Mouse (Mus musculus) lung, postnatal 0 days (tissue): ENCODE measurements around the gene Slc16a6. TPM values are rescaled to one million over a fixed set of nuclear protein-coding genes. Genes with fewer than 3 reads are reported as not detected.

Experiments
- ATAC-seq: fragments of 200-750 bp; cut with Nextera tagmentation; 2 replicates; pipeline ENCODE4 v1.8.0; 2017; ENCODE audit warnings: moderate library complexity
- DNase-seq: peaks from one replicate; pipeline ENCODE4 v3.0.0-alpha.2; 2016; ENCODE audit warnings: low spot score
- H3K27ac ChIP-seq: fragments of 300-500 bp; sonication (generic); 2 replicates; pipeline ENCODE4 v1.5.1; 2014; ENCODE audit warnings: antibody characterized with exemption, mild to moderate bottlenecking, low read length, mixed read lengths
- H3K27me3 ChIP-seq: fragments of 300-500 bp; sonication (generic); replicated peaks from 2 replicates; pipeline ENCODE4 v1.6.1; 2014; ENCODE audit warnings: low read length, mixed read lengths; ENCODE audit not compliant: insufficient read depth
- H3K36me3 ChIP-seq: fragments of 300-500 bp; sonication (generic); 2 replicates; pipeline ENCODE4 v1.6.1; 2014; ENCODE audit warnings: low read length, mixed read lengths; ENCODE audit not compliant: insufficient read depth
- H3K4me1 ChIP-seq: fragments of 300-500 bp; sonication (generic); 2 replicates; pipeline ENCODE4 v1.6.1; 2014; ENCODE audit warnings: antibody characterized with exemption, low read depth, low read length, mixed read lengths; ENCODE audit not compliant: insufficient read depth
- H3K4me2 ChIP-seq: fragments of 300-500 bp; sonication (generic); replicated peaks from 2 replicates; pipeline ENCODE4 v1.6.1; 2014; ENCODE audit warnings: low read depth, mild to moderate bottlenecking, low read length, moderate library complexity, mixed read lengths
- H3K4me3 ChIP-seq: fragments of 300-500 bp; sonication (generic); 2 replicates; pipeline ENCODE4 v1.5.1; 2014; ENCODE audit warnings: low read depth, low read length
- H3K9ac ChIP-seq: fragments of 300-500 bp; sonication (generic); replicated peaks from 2 replicates; pipeline ENCODE4 v1.6.1; 2014; ENCODE audit warnings: low read depth, mild to moderate bottlenecking
- H3K9me3 ChIP-seq: fragments of 300-500 bp; sonication (generic); 2 replicates; pipeline ENCODE4 v1.6.1; 2016; ENCODE audit warnings: low read length, mixed read lengths
- CTCF ChIP-seq: IDR thresholded peaks from 2 replicates; pipeline ENCODE4 v1.5.1; 2016; ENCODE audit warnings: antibody characterized with exemption, mild to moderate bottlenecking
- EP300 ChIP-seq: IDR thresholded peaks from 2 replicates; pipeline ENCODE4 v1.6.1; 2016; ENCODE audit warnings: antibody characterized with exemption, mild to moderate bottlenecking, control low read depth
- WGBS: fragments of 180-500 bp; shearing (Covaris S2); extraction: QIAGEN DNeasy Blood & Tissue Kit; methylation state at CpG from one replicate; pipeline ENCODE4 v1.1.7; 2014; 5-methylcytosine and 5-hydroxymethylcytosine counted together
- polyA plus RNA-seq: library from polyadenylated mRNA; unstranded; fragments of >200 nt; fragmentation: Nextera tagmentation; extraction: Ambion mirVana; gene quantifications from 2 replicates; pipeline ENCODE4 v1.2.1, GENCODE M21; 2015

Gene Slc16a6
- polyA plus RNA-seq, 1 experiment from 2014 or later, result 2.3 TPM

DNA sequence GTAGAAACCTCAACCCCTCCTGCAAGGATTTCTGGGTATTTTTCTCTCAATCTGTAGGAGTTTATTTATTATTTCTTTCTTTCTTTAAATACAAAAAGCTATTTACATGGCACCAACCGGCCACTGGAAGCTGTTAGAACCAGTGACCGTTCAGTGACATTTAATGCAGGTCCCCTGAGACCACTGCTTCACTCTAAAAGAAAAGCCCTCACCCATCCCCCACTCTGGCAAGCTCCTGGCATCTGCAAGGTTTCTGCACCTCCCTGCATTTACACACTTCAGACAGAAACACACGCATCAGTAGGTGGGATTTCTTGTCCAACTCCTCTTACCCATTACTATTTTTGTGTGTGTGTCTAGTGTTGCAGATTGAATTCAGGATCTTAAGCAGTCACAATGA, 33.7 kb upstream of the Slc16a6 start:
- Histone ChIP-seq H3K27me3 (no peaks in the 10 kb centered on the region), H3K4me1 (no peaks in the 10 kb centered on the region), H3K9me3 (no peaks in the 10 kb centered on the region), H3K4me2 (no peak overlapping the region), H3K4me3 (no peak overlapping the region), H3K36me3 (no peaks in the 10 kb centered on the region), H3K27ac (no peak overlapping the region), H3K9ac (no peak overlapping the region)
- TF ChIP-seq EP300 (no peak), CTCF (no peak)
- ATAC-seq (no peak), DNase-seq (no peak)
- WGBS, result 63% methylated on average over 3 of the region's 3 CpGs

DNA sequence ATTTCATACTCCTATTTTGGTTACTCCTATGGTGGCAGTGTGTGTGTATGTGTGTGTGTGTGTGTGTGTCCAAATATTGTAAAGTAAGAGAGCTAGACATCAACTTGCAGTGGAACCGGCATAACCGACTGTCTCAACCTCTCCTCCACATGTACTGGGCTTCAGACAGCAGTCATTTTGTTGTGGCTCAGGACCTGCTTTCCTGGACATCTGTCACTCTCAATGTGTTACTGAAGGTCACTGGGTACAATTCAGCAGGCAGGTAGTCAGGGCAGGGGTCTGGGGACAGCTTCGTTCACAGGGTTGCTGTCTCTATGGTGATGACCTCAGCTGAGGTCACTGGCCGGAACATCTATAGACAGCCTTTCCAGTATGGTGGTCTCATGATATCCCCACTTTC, 32.4 kb upstream of the Slc16a6 start:
- DNase-seq (no peak), ATAC-seq (no peak)
- H3K9ac ChIP-seq, result no peak overlapping the region
- WGBS, result 92% methylated on average over 4 of the region's 4 CpGs
- no peaks in the 10 kb centered on the region for H3K9me3 ChIP-seq
- no peaks in the 10 kb centered on the region for H3K4me1 ChIP-seq
- no peaks in the 10 kb centered on the region for H3K36me3 ChIP-seq
- no peak overlapping the region for H3K27ac ChIP-seq
- H3K27me3 ChIP-seq, result no peaks in the 10 kb centered on the region
- no peak overlapping the region for H3K4me2 ChIP-seq
- TF ChIP-seq CTCF, result no peak
- no peak for TF ChIP-seq EP300
- no peak overlapping the region for H3K4me3 ChIP-seq

DNA sequence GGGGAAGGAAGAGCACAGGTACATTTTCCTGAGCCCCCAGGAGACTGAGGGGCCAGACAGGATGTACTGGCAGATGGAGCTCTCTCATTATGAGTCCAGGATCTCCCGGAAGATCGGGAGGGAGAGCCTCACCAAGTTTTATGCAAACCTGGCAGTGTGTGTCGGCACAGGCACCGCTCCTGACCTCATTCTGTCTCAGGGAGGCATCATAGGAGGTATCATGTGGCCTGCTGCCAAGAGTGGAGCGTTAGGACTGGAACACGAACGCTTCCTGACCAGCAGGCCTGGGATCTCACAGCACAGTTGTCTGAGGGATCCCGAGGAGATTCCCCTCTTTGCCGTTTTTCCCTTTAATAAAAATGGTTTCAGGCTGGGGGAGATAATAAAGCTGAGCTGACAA, 31.6 kb upstream of the Slc16a6 start:
- TF ChIP-seq CTCF (no peak), EP300 (no peak)

DNA sequence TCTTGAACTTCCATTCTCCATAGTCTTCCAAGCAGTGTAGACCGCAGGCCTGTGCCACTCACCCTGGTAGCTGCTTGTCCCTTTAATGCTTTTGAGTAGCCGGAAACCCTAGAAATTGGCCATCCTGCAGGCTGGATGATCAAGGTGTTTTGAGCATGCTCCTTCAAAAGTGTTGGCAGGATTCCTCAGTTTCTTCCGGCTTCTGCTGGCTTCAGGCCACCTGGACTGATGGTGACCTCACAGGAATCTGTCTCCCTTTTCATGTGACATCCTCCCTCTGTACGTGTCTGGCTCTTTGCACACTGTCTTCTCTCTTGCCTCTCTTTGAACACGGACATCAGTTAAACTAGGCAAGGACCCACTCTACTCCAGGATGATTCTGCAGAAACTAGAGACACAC, 26.8 kb upstream of the Slc16a6 start:
- Histone ChIP-seq H3K36me3 (no peaks in the 10 kb centered on the region), H3K9me3 (no peaks in the 10 kb centered on the region), H3K4me2 (no peak overlapping the region), H3K4me3 (no peak overlapping the region), H3K27ac (no peak overlapping the region), H3K4me1 (peaks cover 11% of the 10 kb centered on the region; the same call in 1 of the 2 replicates), H3K27me3 (no peaks in the 10 kb centered on the region), H3K9ac (no peak overlapping the region)
- no peak for DNase-seq
- no peak for ATAC-seq
- TF ChIP-seq EP300, result no peak
- TF ChIP-seq CTCF, result no peak
- WGBS, result 62% methylated on average over 5 of the region's 5 CpGs

More for the DNA sequence above, 31.6 kb upstream of the Slc16a6 start:
- Histone ChIP-seq H3K36me3 (no peaks in the 10 kb centered on the region), H3K9ac (no peak overlapping the region), H3K9me3 (no peaks in the 10 kb centered on the region), H3K27me3 (no peaks in the 10 kb centered on the region), H3K4me1 (no peaks in the 10 kb centered on the region), H3K4me2 (no peak overlapping the region), H3K27ac (no peak overlapping the region), H3K4me3 (no peak overlapping the region)
- DNase-seq (no peak), ATAC-seq (no peak)
- WGBS, result 42% methylated on average over 9 of the region's 9 CpGs

DNA sequence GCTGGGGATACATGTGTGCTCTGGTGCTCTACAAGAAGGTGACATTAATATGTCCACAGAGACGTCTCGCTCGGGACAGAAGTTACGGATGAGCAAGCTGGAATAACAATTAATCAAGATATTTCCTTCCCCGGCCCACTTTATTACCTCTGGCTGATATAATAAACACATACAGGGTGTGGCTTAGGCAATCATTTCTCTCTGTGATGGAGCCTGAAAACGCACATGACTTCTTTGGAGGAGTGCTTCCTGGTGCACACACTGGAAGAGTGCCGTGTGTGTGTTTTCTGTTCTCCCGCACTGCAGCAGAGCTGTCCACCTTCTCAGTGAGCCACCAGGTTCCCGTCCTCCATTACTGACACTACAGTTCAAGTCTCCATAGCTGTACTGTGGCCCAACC, 24.6 kb upstream of the Slc16a6 start:
- no peak overlapping the region for H3K4me2 ChIP-seq
- WGBS, result 54% methylated on average over 9 of the region's 9 CpGs
- no peak for TF ChIP-seq EP300
- no peak for TF ChIP-seq CTCF
- DNase-seq (no peak), ATAC-seq (no peak; the same call in 1 of the 2 replicates)
- H3K27ac ChIP-seq, result no peak overlapping the region
- H3K36me3 ChIP-seq, result no peaks in the 10 kb centered on the region
- H3K9me3 ChIP-seq, result no peaks in the 10 kb centered on the region
- H3K9ac ChIP-seq, result no peak overlapping the region
- H3K4me1 ChIP-seq, result peaks cover 11% of the 10 kb centered on the region; the same call in 1 of the 2 replicates
- H3K4me3 ChIP-seq, result no peak overlapping the region
- no peaks in the 10 kb centered on the region for H3K27me3 ChIP-seq

DNA sequence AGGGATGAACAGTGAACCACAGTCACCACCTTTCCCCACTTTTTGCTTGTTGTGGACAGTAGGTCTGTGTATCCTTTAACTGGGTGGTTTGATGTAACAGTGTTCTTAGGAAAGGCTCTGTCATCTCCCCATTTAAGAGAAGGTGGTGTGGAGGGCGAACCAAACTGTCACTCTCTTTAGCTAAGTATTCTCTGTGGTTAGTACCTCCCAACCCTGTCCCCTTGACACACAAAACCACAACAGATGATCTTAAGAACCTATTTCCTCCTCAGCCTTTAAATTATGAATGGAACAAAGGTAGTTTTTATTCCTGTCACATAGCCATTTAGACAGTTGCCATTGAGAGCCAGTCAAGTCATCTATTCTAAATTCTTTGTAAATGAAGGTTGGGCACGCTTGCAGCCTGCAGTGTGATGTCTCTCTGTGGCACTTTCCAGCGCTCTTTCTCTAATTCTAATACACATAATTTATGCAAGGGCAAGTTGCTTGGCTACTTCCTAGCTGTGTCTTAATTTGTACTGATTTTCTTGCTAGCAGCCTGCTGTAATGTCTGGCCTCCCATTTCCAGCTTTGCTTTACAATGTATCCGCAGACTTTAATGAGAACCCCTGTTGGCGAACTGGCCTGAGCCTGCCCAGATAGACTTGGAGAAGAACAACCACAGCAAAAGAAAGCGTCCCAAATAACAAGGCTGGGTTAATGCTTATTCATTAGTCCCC, 23.8 kb upstream of the Slc16a6 start:
- Histone ChIP-seq H3K9ac (no peak overlapping the region), H3K27ac (no peak overlapping the region), H3K4me3 (no peak overlapping the region), H3K9me3 (no peaks in the 10 kb centered on the region), H3K36me3 (no peaks in the 10 kb centered on the region), H3K4me2 (no peak overlapping the region), H3K4me1 (peaks cover 11% of the 10 kb centered on the region; the same call in 1 of the 2 replicates), H3K27me3 (no peaks in the 10 kb centered on the region)
- DNase-seq (no peak), ATAC-seq (no peak)
- TF ChIP-seq EP300 (no peak), CTCF (no peak)
- WGBS, result 84% methylated on average over 6 of the region's 6 CpGs
